Mouse (Mus musculus) embryonic stem cell, embryonic (primary cell): Measurements from ENCODE around the gene 2310030G06Rik.

Source experiments
- CTCF ChIA-PET, 4 experiments: fragments of 300-600 bp in 2 of 4; fragments of 350-600 bp in 2 of 4; sonication (Branson Sonifier 250); formaldehyde crosslinking; loops; one replicate each; lab custom pipeline; 2022; ENCODE audit warnings: inconsistent platforms in 2 of 4; lab: Charles Lee
- POLR2A ChIA-PET, 4 experiments: fragments of 300-600 bp in 2 of 4; fragments of 350-600 bp in 2 of 4; sonication (Branson Sonifier 250); formaldehyde crosslinking; loops; one replicate each; lab custom pipeline; 2022; ENCODE audit warnings: antibody characterized with exemption in 4 of 4, inconsistent platforms in 1 of 4; lab: Charles Lee

The 2310030G06Rik gene

GRCm38 (mm10) chr9:50727171-50727924 is 19.0 kb downstream of the 2310030G06Rik start:
- POLR2A ChIA-PET = interaction anchor here in 3 of 4 experiments (0.6 to 5.9 kb wide), 26 partner anchors 8 to 272 kb away, joined by 3 to 23 read pairs (median 4); partner anchors contain the start of genes 2310030G06Rik (in 2 of the 3), Dixdc1 (in 2 of the 3), Fdxacb1 (in 2 of the 3) and Cryab (in 1 of the 3)
- CTCF ChIA-PET = interaction anchor here in 2 of 4 experiments (0.5 to 1.0 kb wide), 5 partner anchors 18 to 280 kb away, joined by 3 read pairs; partner anchors contain the start of genes Fdxacb1 (in 1 of the 2), Sdhd (in 1 of the 2) and Timm8b (in 1 of the 2)

GRCm38 (mm10) chr9:50725921-50726590 is 20.3 kb downstream of the 2310030G06Rik start:
- CTCF ChIA-PET = interaction anchor here in 1 of 4 experiments (0.6 kb wide), 1 partner anchor 74 kb away, joined by 4 read pairs; no protein-coding TSS in a partner anchor
- POLR2A ChIA-PET = interaction anchor here in 3 of 4 experiments (0.6 to 5.9 kb wide), 10 partner anchors 8 to 42 kb away, joined by 3 to 23 read pairs (median 8); partner anchors contain the start of genes 2310030G06Rik (in 3 of the 3), Dixdc1 (in 2 of the 3) and Fdxacb1 (in 2 of the 3)

- POLR2A ChIA-PET = interaction anchor here in 2 of 4 experiments (0.5 to 0.9 kb wide), 2 partner anchors 27 to 28 kb away, joined by 3 read pairs; no protein-coding TSS in a partner anchor
- CTCF ChIA-PET = interaction anchor here in 1 of 4 experiments (0.6 kb wide), 1 partner anchor 12 kb away, joined by 3 read pairs; no protein-coding TSS in a partner anchor
Observed at GRCm38 (mm10) chr9:50724661-50725330, 21.5 kb downstream of the 2310030G06Rik start.

- ChIA-PET POLR2A (interaction anchor here in 1 of 4 experiments (0.9 to 1.2 kb wide), 3 partner anchors 9 to 26 kb away, joined by 3 read pairs; no protein-coding TSS in a partner anchor), CTCF (interaction anchor here in 1 of 4 experiments (0.6 kb wide), 1 partner anchor 13 kb away, joined by 3 read pairs; no protein-coding TSS in a partner anchor)
Observed at GRCm38 (mm10) chr9:50724147-50724546, 22.2 kb downstream of the 2310030G06Rik start.

- ChIA-PET CTCF (no interaction called here), POLR2A (interaction anchor here in 1 of 4 experiments (0.7 to 1.2 kb wide), 3 partner anchors 10 to 29 kb away, joined by 3 read pairs; no protein-coding TSS in a partner anchor)
Observed at GRCm38 (mm10) chr9:50723406-50723805, 22.9 kb downstream of the 2310030G06Rik start.

- ChIA-PET CTCF (interaction anchor here in 2 of 4 experiments (0.6 to 1.2 kb wide), 6 partner anchors 7 to 47 kb away, joined by 3 read pairs; partner anchors contain the start of genes Dixdc1 (in 1 of the 2) and Fdxacb1 (in 1 of the 2)), POLR2A (interaction anchor here in 2 of 4 experiments (0.6 to 2.0 kb wide), 4 partner anchors 21 to 113 kb away, joined by 3 to 7 read pairs (median 4); no protein-coding TSS in a partner anchor)
Observed at GRCm38 (mm10) chr9:50722451-50722911, 23.9 kb downstream of the 2310030G06Rik start.

GRCm38 (mm10) chr9:50721061-50721460 is 25.3 kb downstream of the 2310030G06Rik start:
- POLR2A ChIA-PET = interaction anchor here in 2 of 4 experiments (1.1 to 2.0 kb wide), 5 partner anchors 9 to 47 kb away, joined by 3 to 8 read pairs (median 4); partner anchors contain the start of gene Fdxacb1 (in 1 of the 2)
- CTCF ChIA-PET = interaction anchor here in 2 of 4 experiments (0.7 to 1.6 kb wide), 2 partner anchors 40 to 47 kb away, joined by 3 to 4 read pairs; partner anchors contain the start of gene Fdxacb1 (in 1 of the 2)

GRCm38 (mm10) chr9:50718878-50719277 is 27.5 kb downstream of the 2310030G06Rik start:
- POLR2A ChIA-PET = interaction anchor here in 3 of 4 experiments (0.7 to 2.2 kb wide), 7 partner anchors 8 to 21 kb away, joined by 3 to 15 read pairs (median 3); partner anchors contain the start of gene Dixdc1 (in 2 of the 3)

GRCm38 (mm10) chr9:50714188-50714587 is 32.1 kb downstream of the 2310030G06Rik start:
- POLR2A ChIA-PET = no interaction called here
- CTCF ChIA-PET = no interaction called here

More at GRCm38 (mm10) chr9:50718878-50719277, 27.5 kb downstream of the 2310030G06Rik start:
- CTCF ChIA-PET = no interaction called here

- POLR2A ChIA-PET = interaction anchor here in 2 of 4 experiments (0.5 to 1.0 kb wide), 4 partner anchors 9 to 1730 kb away, joined by 3 to 4 read pairs (median 4); partner anchors contain the start of gene Alg9 (in 1 of the 2)
- CTCF ChIA-PET = interaction anchor here in 2 of 4 experiments (0.8 to 1.2 kb wide), 3 partner anchors 12 to 35 kb away, joined by 3 to 4 read pairs (median 3); partner anchors contain the start of gene 2310030G06Rik (in 1 of the 2)
Observed at GRCm38 (mm10) chr9:50711337-50711736, 35.0 kb downstream of the 2310030G06Rik start.

- ChIA-PET CTCF (interaction anchor here in 3 of 4 experiments (0.6 to 1.5 kb wide), 4 partner anchors 9 to 37 kb away, joined by 3 to 4 read pairs (median 4); partner anchors contain the start of gene 2310030G06Rik (in 1 of the 3)), POLR2A (interaction anchor here in 2 of 4 experiments (0.7 to 1.6 kb wide), 6 partner anchors 10 to 1306 kb away, joined by 3 to 7 read pairs (median 3); no protein-coding TSS in a partner anchor)
Observed at GRCm38 (mm10) chr9:50709108-50709507, 37.2 kb downstream of the 2310030G06Rik start.

- ChIA-PET CTCF (interaction anchor here in 2 of 4 experiments (0.5 to 1.4 kb wide), 2 partner anchors 54 to 63 kb away, joined by 3 read pairs; partner anchors contain the start of gene Fdxacb1 (in 1 of the 2)), POLR2A (interaction anchor here in 1 of 4 experiments (0.8 to 1.0 kb wide), 2 partner anchors 23 to 63 kb away, joined by 3 read pairs; partner anchors contain the start of gene Fdxacb1)
Observed at GRCm38 (mm10) chr9:50704907-50705306, 41.4 kb downstream of the 2310030G06Rik start.

GRCm38 (mm10) chr9:50700921-50701691 is 45.2 kb downstream of the 2310030G06Rik start:
- POLR2A ChIA-PET = interaction anchor here in 2 of 4 experiments (0.7 to 1.6 kb wide), 4 partner anchors 10 to 127 kb away, joined by 3 to 4 read pairs (median 3); no protein-coding TSS in a partner anchor
- CTCF ChIA-PET = interaction anchor here in 1 of 4 experiments (0.8 to 1.1 kb wide), 2 partner anchors 12 to 38 kb away, joined by 3 read pairs; partner anchors contain the start of gene Dixdc1

- POLR2A ChIA-PET = interaction anchor here (0.7 to 2.1 kb wide), 21 partner anchors 9 to 102 kb away, joined by 3 to 15 read pairs (median 3); partner anchors contain the start of genes 2310030G06Rik (in 2 of the 4), Dixdc1 (in 2 of the 4), Cryab (in 1 of the 4) and Fdxacb1 (in 1 of the 4)
Observed at GRCm38 (mm10) chr9:50698418-50699409, 47.6 kb downstream of the 2310030G06Rik start.

More at GRCm38 (mm10) chr9:50698418-50699409, 47.6 kb downstream of the 2310030G06Rik start:
- CTCF ChIA-PET = interaction anchor here (0.6 to 1.6 kb wide), 17 partner anchors 10 to 268 kb away, joined by 3 to 13 read pairs (median 4); partner anchors contain the start of genes 2310030G06Rik (in 1 of the 4), Fdxacb1 (in 1 of the 4), Hspb2 (in 1 of the 4) and Pts (in 1 of the 4)
